Mouse (Mus musculus) retina, embryonic 14.5 days (tissue): Measurements from ENCODE around the gene Rpp30.

Source experiments
- DNase-seq: peaks from one replicate; pipeline ENCODE4 v3.0.0-alpha.2; 2015; ENCODE audit warnings: low spot score

Rpp30 gene

GRCm38 (mm10) chr19:36083262-36084225, at the start of gene Rpp30:
TSS of gene Rpp30 (plus strand) at chr19:36083716.
- DNase-seq: peak; percentile 94

DNA sequence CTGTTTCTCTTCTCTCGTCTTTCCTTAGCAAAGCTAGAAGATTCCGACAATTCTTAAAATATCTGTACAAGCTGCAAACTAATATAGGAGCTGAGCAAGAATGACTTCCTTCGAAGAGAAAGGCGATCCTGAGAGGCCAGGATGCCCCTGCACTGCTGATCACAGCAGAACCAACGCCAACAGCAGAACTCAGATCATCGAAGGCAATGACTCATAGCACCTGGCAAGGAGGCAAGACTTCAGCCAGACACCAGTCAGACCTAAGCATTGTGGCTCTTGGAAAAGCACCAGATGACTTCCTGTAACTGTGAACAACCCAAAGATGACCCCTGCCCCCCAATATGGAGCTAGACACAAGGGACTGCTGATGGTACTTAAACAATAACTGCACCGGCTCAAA, 37.5 kb upstream of the Rpp30 start:
- DNase-seq: no peak

- no peak for DNase-seq
These were observed 26.9 kb upstream of the Rpp30 start for GRCm38 (mm10) chr19:36056502-36057221.

GRCm38 (mm10) chr19:36057231-36057811, 26.2 kb upstream of the Rpp30 start, which contains the start of gene Htr7:
TSS of gene Htr7 (minus strand) at chr19:36057507.
- peak; percentile 74 for DNase-seq

- peak; percentile 9 for DNase-seq
These were observed 20.6 kb upstream of the Rpp30 start for GRCm38 (mm10) chr19:36062801-36063529.

GRCm38 (mm10) chr19:36082606-36083261, 782 bp upstream of the Rpp30 start:
- peak; percentile 88 for DNase-seq

DNA sequence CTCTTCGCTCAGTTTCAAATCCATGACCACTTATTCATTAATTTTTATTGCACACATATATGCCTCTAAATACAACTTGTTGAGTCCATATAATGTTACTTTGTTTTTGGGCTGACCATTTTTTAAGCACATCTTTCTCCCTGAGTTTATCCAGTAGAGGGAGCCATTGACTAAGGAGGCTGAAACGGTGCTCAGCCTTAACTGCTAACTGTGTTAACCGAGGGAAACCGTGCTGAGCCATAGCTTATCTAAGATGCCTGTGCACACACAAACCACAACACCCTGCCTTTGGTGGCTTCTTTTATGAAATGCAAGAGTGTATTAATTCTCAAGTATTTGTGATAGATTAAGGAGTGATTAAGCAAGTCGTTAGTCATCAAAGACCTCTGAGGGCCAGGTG, 7.3 kb downstream of the Rpp30 start:
- peak; percentile 68 for DNase-seq

DNA sequence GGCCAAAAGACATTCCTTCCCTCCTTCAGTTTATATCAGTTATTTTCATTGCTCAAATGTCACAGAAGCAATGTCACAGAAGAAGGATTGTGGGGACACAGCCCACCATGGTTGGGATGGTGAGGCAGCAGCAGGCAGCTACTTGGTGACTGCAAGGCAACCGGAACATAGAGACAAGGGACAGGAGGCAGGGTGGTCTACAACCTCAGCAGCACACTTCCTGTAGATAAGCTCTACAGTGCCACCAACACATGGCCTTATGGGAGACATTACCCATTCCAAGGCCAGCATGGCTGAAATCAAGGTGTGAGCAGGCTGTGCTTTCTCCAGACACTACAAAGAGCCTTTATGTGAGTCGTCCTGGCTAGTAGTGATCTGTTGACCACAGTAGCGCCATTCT, 13.7 kb downstream of the Rpp30 start:
- no peak for DNase-seq

DNA sequence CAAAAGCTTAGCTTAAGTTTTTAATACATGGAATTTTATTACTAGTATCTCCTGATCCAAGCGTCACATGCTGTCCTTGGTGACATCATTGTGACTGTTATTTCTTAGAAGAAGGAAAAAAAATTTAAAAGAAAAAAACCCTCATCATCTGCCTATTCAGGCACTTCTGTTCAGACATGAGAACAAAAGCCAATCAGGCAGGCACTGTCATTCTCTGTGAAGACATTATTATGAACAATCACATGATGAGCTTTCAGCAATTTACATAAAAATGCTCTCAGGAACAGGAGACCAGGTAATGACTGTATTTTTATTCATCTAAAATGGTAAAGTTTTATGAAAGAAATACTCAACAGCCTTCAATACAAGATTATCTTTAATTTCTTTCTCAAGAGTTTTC, 14.7 kb downstream of the Rpp30 start:
- no peak for DNase-seq

DNA sequence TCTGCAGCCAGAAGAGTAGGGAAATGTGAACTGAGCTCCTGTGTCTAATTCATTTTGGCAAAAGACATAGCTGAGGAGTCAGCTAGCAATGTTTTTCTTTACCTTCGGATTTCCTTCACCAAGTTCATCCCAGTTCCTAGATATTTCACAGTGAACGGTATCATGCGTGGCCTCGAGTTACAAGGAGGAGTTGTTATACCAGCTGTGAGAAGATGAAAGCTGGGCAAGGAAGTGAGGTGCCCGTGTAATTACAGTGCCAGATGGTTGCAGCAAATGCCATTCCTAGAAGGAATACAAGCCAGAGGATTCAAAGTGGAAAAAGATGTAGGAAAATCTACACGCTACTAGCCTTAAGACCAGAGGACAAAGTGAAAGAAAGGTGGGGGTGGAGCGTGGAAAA, 15.4 kb downstream of the Rpp30 start:
- no peak for DNase-seq

DNA sequence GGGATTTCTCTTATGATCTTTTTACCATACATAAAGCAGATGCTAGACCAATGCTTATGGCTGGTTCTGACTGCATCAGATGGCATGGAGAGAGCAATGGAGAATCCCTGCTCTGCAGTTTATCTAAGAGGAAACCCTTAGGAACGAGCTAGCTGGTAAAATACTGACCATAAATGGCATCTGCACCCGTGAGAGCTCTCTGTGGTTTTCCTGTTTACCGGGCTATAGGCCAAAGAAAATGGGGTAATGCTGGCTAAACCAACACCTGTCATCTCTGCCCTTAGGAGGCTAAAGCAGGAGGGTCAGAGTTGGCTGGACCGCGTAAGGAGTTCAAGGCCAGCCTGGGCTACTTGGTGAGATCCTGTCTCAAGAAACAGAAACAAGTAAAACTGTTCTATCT, 20.4 kb downstream of the Rpp30 start:
- DNase-seq: no peak

DNA sequence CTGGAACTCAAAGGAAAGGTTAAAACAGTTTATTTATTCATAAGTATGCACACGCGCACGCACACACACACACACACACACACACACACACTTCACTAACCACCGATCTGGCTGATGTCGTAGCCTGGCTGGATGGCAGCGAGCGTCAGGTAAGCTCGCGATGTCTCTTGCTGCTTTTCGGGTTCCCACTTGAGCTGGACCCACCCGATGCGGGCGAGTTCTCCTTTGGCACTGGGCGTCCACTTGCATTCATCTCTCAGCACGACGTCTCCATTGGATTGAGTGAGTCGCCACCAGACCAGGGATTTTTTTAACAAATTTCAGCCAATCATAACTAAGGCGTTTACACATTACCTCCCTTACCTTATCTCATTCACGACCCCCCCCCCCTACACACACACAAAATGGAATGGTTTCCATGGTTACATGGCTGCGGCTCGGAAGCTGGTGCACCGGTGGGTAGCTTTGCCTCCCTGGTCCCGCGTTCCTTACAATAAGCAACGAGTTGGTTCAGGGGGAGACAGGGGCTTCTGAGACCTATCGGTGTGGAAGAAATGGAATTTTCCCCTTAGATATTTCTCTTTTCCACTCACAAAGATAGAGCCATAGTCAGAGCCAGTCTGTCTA, 25.9 kb downstream of the Rpp30 start:
- no peak for DNase-seq

- DNase-seq: no peak
These were observed 26.9 kb downstream of the Rpp30 start for GRCm38 (mm10) chr19:36110465-36110864.

GRCm38 (mm10) chr19:36111054-36111895, 27.8 kb downstream of the Rpp30 start:
- DNase-seq: peak; percentile 70

- no peak for DNase-seq
These were observed 28.5 kb downstream of the Rpp30 start for GRCm38 (mm10) chr19:36112007-36112406.

DNA sequence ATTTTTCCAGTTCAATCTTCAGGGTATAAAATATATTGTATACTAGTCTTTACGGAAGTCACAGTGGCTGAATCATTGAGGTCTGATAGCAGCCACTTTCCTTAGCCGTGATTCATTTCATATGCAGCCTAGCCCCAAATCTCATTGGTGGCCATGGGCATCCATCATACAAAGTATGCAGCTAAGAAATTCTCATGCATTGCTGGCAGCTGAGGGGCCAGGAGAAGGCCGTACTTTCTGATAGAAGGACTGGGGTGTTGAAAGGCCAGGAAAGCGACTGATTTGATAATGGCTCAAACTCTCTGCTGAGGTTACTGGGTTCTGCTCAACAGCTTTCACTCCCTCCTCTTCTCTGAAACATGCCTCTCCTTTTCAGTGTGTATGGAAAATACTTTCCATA, 32.7 kb downstream of the Rpp30 start:
- DNase-seq: no peak

DNA sequence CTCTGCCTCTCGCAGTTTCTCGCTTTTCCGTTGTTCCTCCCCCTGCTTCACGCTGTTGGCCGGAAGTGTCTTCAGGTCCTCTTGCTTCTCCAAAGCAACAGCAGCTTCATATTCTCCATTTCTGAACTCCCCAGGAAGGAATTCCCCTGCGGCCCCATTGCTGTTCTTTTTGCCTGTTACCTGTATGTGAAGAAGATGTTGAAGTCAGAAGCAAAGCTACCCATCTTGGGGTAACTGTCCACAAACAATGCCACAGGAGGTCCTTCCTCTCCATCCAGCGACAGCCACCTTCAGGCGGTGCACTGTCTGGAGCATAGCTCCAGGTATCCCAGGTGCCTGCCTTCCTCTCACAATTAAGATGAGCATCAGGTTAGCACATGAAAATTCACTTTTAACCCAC, 35.7 kb downstream of the Rpp30 start:
- DNase-seq: no peak

DNA sequence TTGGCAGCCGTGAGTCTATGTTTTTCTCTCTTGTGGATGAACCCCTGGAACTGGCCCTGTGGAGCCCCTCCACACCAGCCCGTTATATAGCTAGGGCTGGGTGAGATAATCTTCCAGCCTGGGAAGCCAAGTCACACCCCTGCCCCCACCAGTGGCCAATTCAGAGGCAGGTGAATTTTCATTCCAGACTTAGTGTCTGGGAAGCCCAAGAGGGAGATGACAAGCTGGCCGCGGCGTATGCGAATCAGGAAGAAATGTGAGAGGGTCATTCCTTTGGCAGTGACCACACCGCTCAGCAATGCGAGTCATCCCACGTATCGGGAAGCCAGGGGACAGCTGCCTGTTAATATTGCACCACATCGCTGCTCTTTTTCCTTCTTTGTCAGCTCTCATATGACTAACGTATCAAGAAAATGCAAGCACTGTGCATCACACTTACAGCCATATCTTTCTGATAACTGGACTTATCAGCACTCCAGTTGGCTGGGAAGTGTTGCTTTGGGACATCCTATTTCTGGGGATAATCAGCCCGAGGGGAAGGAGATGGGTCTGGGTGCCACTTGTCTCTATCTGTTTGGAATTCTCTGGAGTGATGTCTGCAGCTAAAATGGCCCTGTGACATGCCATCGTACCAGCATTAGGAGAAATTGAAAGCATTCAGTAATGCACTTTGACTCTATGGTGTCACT, 36.4 kb downstream of the Rpp30 start, which contains the start of gene Ankrd1:
Gene Ankrd1 (minus strand): TSS at position 317 of the 689 bp plus-strand sequence.
- DNase-seq: no peak

DNA sequence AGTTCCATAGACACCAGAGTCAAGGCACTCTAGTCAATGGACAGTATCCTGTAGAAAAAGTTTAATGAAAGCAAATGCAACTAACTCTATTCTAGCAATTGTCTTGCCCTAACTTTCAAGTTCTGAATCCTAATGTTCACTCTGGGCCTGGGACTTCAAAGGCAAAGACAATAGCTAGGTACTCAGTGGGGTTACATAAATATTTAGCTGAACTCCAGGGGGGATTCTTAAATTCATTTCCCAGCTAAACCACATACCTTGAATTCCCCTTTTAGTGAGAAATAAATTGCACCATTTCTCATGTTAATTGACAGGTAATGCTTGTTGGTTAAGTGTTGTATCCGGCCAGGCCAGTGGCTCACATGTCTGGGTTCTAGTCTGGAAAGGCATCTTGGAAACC, 40.7 kb downstream of the Rpp30 start:
- no peak for DNase-seq
